Mouse (Mus musculus) embryonic facial prominence, embryonic 11.5 days (tissue): Measurements from ENCODE around the gene Coq9. TPM values are rescaled to one million over a fixed set of nuclear protein-coding genes. Genes with fewer than 3 reads are reported as not detected.

Experiments
- ATAC-seq: fragments of 200-750 bp; cut with Nextera tagmentation; replicated peaks from 2 replicates; pipeline ENCODE4 v1.8.0; 2017; ENCODE audit warnings: low read depth; ENCODE audit not compliant: insufficient number of reproducible peaks, low FRiP score, low TSS enrichment
- DNase-seq: peaks from one replicate; pipeline ENCODE4 v3.0.0-alpha.2; 2015; ENCODE audit warnings: low spot score
- H3K27ac ChIP-seq: fragments of 300-500 bp; sonication (generic); replicated peaks from 2 replicates; pipeline ENCODE4 v1.5.1; 2014; ENCODE audit warnings: mild to moderate bottlenecking, low read depth, low read length, control low read depth
- H3K27me3 ChIP-seq: fragments of 300-500 bp; sonication (generic); 2 replicates; pipeline ENCODE4 v1.6.1; 2014; ENCODE audit warnings: mild to moderate bottlenecking, low read length, moderate library complexity, mixed read lengths; ENCODE audit not compliant: control insufficient read depth, insufficient read depth
- H3K36me3 ChIP-seq: fragments of 300-500 bp; sonication (generic); replicated peaks from 2 replicates; pipeline ENCODE4 v1.6.1; 2014; ENCODE audit warnings: low read depth, mild to moderate bottlenecking, low read length, moderate library complexity, mixed read lengths; ENCODE audit not compliant: control insufficient read depth, insufficient read depth
- H3K4me1 ChIP-seq: fragments of 300-500 bp; sonication (generic); 2 replicates; pipeline ENCODE4 v1.6.1; 2014; ENCODE audit warnings: low read length, mixed read lengths; ENCODE audit not compliant: control insufficient read depth, insufficient read depth
- H3K4me2 ChIP-seq: fragments of 300-500 bp; sonication (generic); 2 replicates; pipeline ENCODE4 v1.6.1; 2014; ENCODE audit warnings: low read depth, mild to moderate bottlenecking, control low read depth, low read length, moderate library complexity
- H3K4me3 ChIP-seq: fragments of 300-500 bp; sonication (generic); 2 replicates; pipeline ENCODE4 v1.5.1; 2014; ENCODE audit warnings: low read depth, low read length, control low read depth
- H3K9ac ChIP-seq: fragments of 300-500 bp; sonication (generic); replicated peaks from 2 replicates; pipeline ENCODE4 v1.6.1; 2014; ENCODE audit warnings: mild to moderate bottlenecking, control low read depth, low read length
- H3K9me3 ChIP-seq: fragments of 300-500 bp; sonication (generic); replicated peaks from 2 replicates; pipeline ENCODE4 v1.6.1; 2016; ENCODE audit warnings: mild to moderate bottlenecking, low read length, inconsistent platforms, mixed read lengths; ENCODE audit not compliant: control insufficient read depth
- WGBS: fragments of 180-500 bp; shearing (Covaris S2); extraction: QIAGEN DNeasy Blood & Tissue Kit; methylation state at CpG from one replicate; pipeline ENCODE4 v1.1.7; 2014; 5-methylcytosine and 5-hydroxymethylcytosine counted together
- polyA plus RNA-seq: library from polyadenylated mRNA; unstranded; fragments of >200 nt; fragmentation: Nextera tagmentation; extraction: Ambion mirVana; gene quantifications from 2 replicates; pipeline ENCODE4 v1.2.1, GENCODE M21; 2014

Coq9 gene
- polyA plus RNA-seq, 1 experiment from 2014 or later, result 51.9 TPM

- Histone ChIP-seq H3K4me3 (peak overlapping the region; percentile 70), H3K4me1 (peaks cover 4% of the 10 kb centered on the region), H3K9ac (peak overlapping the region; percentile 63), H3K36me3 (no peaks in the 10 kb centered on the region), H3K9me3 (no peaks in the 10 kb centered on the region), H3K27me3 (peaks cover 7% of the 10 kb centered on the region), H3K4me2 (peak overlapping the region; percentile 92), H3K27ac (no peak overlapping the region)
- ATAC-seq, result no peak
- DNase-seq, result no peak
- 16% methylated on average over 17 of the region's 17 CpGs for WGBS
Measured at GRCm38 (mm10) chr8:94875096-94875870, 37.2 kb downstream of the Coq9 start.

DNA sequence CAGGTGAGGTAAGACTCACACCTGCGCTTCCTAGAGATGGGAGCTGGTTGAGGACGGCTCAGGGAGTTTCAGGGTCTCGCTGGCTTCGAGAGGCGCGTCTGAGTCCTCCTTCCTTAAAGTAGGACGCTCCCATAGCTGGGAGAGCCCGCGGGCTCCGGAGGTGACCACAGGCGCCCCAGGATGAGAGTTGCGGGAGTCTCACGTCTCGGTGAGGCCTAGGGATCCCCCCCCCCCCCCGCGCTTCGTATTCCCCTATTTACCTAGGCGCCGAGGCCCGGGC, 37.7 kb downstream of the Coq9 start:
- Histone ChIP-seq H3K4me2 (peak overlapping the region; percentile 92), H3K9ac (peak overlapping the region; percentile 63), H3K4me1 (peaks cover 4% of the 10 kb centered on the region), H3K27ac (no peak overlapping the region), H3K9me3 (no peaks in the 10 kb centered on the region), H3K4me3 (peak overlapping the region; percentile 70), H3K27me3 (peaks cover 7% of the 10 kb centered on the region), H3K36me3 (no peaks in the 10 kb centered on the region)
- DNase-seq (no peak), ATAC-seq (0 out of 2 replicates have a peak, but pooled peaks have one; percentile 3)
- WGBS, result under 1% methylated on average over 12 of the region's 20 CpGs

DNA sequence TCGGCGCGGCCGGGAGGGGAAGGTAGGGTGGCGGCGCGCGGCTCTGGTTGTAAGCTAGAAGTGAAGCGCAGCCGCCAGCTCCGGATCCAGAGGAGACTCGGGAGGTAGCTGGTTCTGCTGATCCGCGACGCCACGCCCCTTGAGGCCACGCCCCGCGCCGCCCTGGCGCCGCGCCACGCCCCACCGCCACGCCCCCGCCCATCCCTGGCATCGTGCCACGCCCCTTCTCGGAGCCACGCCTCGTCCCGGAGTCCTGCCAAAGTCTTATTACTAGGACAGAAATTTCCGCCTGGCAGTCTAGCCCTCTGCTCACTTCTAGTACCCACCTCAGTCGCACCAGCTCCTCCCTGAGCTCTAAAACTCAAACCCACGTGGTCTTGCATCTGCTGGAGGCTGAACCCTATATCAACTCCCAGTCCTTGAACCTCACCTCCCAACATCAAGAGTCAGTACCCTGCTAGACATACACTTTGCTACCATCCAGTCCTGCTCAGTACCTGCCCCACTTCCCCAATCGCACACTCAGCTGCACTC, 38.1 kb downstream of the Coq9 start, which contains the start of gene Dok4:
Dok4 (minus strand) TSS at position 134 of the 534 bp plus-strand sequence.
- Histone ChIP-seq H3K4me2 (peak within 1 kb of the TSS; percentile 92), H3K27ac (no peak within 1 kb of the TSS), H3K27me3 (peaks cover 7% of the 10 kb centered on the region), H3K4me1 (peaks cover 4% of the 10 kb centered on the region), H3K9me3 (no peaks in the 10 kb centered on the region), H3K4me3 (peak within 1 kb of the TSS; percentile 70), H3K36me3 (no peaks in the 10 kb centered on the region), H3K9ac (peak within 1 kb of the TSS; percentile 63)
- WGBS, result 2% methylated on average over 31 of the region's 37 CpGs
- DNase-seq (peak; percentile 87), ATAC-seq (peak; percentile 66)

DNA sequence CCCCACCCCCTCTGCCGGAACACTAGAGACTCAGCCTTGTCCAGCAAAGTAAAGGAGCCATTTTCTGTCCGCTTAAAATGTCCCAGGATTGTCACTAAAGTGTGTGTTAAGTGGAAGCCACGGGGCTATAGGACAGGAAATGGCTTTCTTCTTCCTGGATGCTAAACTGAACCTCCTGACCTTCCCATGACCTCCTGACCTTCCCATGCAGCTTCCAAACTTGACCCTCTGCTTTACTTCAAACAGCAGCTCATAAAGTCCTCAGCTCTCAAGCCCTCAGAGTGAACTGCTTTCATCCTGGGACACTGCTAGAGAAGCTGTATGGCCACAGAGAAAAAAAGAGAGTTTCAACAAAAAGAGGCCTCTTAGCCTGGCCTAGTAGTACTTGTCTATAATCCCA, 38.7 kb downstream of the Coq9 start:
- no peak overlapping the region for H3K4me2 ChIP-seq
- no peaks in the 10 kb centered on the region for H3K9me3 ChIP-seq
- H3K4me1 ChIP-seq, result peaks cover 4% of the 10 kb centered on the region
- no peaks in the 10 kb centered on the region for H3K36me3 ChIP-seq
- no peak for ATAC-seq
- H3K27me3 ChIP-seq, result peaks cover 7% of the 10 kb centered on the region
- no peak for DNase-seq
- WGBS, result 35% methylated on average over 3 of the region's 3 CpGs
- no peak overlapping the region for H3K27ac ChIP-seq
- no peak overlapping the region for H3K4me3 ChIP-seq
- H3K9ac ChIP-seq, result no peak overlapping the region

- Histone ChIP-seq H3K36me3 (no peaks in the 10 kb centered on the region), H3K27me3 (no peaks in the 10 kb centered on the region), H3K9me3 (no peaks in the 10 kb centered on the region), H3K4me2 (no peak overlapping the region), H3K4me1 (no peaks in the 10 kb centered on the region), H3K9ac (no peak overlapping the region), H3K4me3 (no peak overlapping the region), H3K27ac (no peak overlapping the region)
- 72% methylated on average over 4 of the region's 4 CpGs for WGBS
- ATAC-seq (no peak), DNase-seq (no peak)
Measured at GRCm38 (mm10) chr8:94880742-94881141, 42.6 kb downstream of the Coq9 start.

GRCm38 (mm10) chr8:94888383-94889036, 50.4 kb downstream of the Coq9 start:
- H3K27me3 ChIP-seq, result no peaks in the 10 kb centered on the region
- no peak overlapping the region for H3K4me3 ChIP-seq
- ATAC-seq, result no peak
- no peaks in the 10 kb centered on the region for H3K9me3 ChIP-seq
- H3K27ac ChIP-seq, result no peak overlapping the region
- no peaks in the 10 kb centered on the region for H3K4me1 ChIP-seq
- H3K4me2 ChIP-seq, result no peak overlapping the region
- DNase-seq, result no peak
- 39% methylated on average over 14 of the region's 14 CpGs for WGBS
- no peak overlapping the region for H3K9ac ChIP-seq
- H3K36me3 ChIP-seq, result no peaks in the 10 kb centered on the region

DNA sequence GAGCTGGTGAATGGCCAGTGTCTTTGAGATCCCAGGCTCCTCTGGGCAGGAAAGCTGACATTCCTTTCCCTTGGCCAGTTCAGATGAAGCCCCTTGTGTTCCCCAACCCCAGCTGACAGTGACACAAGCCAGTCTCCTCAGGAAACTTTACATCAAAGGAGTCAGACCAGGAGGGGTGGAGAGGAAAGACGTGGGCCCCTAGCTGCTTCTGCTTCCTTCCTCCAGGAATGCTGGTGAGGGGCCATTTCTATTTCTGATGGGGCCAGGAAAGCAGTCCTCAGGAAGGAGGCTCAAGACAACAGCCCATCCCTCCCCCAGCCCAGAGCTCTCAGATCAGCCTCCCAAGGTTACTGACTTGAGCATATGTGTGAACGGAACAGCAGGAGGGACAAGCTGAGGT, 54.8 kb downstream of the Coq9 start:
- no peak overlapping the region for H3K27ac ChIP-seq
- WGBS, result 34% methylated on average over 2 of the region's 2 CpGs

GRCm38 (mm10) chr8:94899262-94899661, 61.1 kb downstream of the Coq9 start:
- DNase-seq, result peak; percentile 35
- no peaks in the 10 kb centered on the region for H3K27me3 ChIP-seq
- no peak overlapping the region for H3K4me3 ChIP-seq
- peaks cover 4% of the 10 kb centered on the region; the same call in 1 of the 2 replicates for H3K4me1 ChIP-seq
- no peaks in the 10 kb centered on the region for H3K9me3 ChIP-seq
- WGBS, result 15% methylated on average over 11 of the region's 11 CpGs
- no peak overlapping the region for H3K27ac ChIP-seq
- no peak overlapping the region for H3K9ac ChIP-seq
- peak; percentile 40; the same call in 1 of the 2 replicates for ATAC-seq
- peaks cover 2% of the 10 kb centered on the region for H3K36me3 ChIP-seq
- no peak overlapping the region; the same call in 1 of the 2 replicates for H3K4me2 ChIP-seq

More for the DNA sequence above, 54.8 kb downstream of the Coq9 start:
- Histone ChIP-seq H3K4me1 (no peaks in the 10 kb centered on the region), H3K9ac (no peak overlapping the region), H3K36me3 (no peaks in the 10 kb centered on the region), H3K4me2 (no peak overlapping the region), H3K9me3 (no peaks in the 10 kb centered on the region), H3K27me3 (no peaks in the 10 kb centered on the region), H3K4me3 (no peak overlapping the region)
- no peak for ATAC-seq
- no peak for DNase-seq
